Mouse (Mus musculus): ENCODE results near the gene Ttc41.

Ttc41 gene

GRCm38 (mm10) chr10:86783561-86783960 is 78.0 kb downstream of the Ttc41 start:
- DNase-seq (ENCODE audit: low spot score in 2 of 2): no peak

DNA sequence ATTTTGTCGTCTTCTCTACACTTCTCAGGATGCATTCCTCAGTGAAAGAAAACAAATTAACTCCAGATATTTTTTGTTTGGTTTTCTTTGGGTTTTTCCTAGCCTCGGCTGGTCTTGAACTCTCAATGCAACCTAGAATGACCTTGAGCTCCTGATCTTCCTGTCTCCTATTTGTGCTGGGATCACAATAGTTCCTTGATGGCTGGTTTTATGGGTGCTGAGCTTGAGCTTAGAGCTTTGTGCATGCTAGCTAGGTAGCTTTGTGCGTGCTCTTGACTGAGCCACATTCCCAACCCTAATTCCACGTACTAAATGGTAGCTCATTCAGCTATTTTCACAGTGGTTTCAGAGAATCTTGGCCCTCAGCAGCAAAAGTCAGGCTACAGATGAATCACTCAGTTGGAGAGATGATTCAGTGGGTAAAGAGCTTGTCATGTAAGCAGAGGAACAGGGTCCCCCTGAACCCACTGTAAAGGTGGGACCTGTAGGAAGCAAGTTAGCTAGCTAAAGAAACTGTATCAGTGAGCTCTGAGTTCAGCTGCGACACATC is 78.6 kb downstream of the Ttc41 start:
- no peak for DNase-seq (ENCODE audit: low spot score in 2 of 2)

- DNase-seq (ENCODE audit: low spot score in 2 of 2): no peak
These were observed 79.8 kb downstream of the Ttc41 start for GRCm38 (mm10) chr10:86785396-86785795.

DNA sequence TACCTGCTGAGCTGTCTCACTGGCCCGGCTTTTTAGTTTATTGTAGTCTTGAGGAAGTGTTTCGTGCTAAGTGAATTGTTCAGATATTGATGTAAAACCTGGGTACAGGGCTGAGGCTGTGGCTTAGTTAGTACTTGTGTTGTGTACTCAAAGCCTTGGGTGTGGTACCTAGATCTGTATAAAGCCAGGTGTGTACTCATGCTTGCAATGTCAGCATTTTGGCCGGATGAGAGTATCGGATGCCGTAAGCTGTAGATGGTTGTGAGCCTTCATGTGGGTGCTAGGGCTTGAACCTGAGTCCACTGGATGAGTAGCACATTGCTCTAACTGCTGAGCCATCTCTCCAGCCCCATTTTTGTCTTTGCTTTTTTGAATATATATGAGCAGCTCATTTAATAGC is 80.5 kb downstream of the Ttc41 start:
- DNase-seq (ENCODE audit: low spot score in 2 of 2): no peak

GRCm38 (mm10) chr10:86788193-86788592 is 82.6 kb downstream of the Ttc41 start:
- no peak for DNase-seq (ENCODE audit: low spot score in 2 of 2)

DNA sequence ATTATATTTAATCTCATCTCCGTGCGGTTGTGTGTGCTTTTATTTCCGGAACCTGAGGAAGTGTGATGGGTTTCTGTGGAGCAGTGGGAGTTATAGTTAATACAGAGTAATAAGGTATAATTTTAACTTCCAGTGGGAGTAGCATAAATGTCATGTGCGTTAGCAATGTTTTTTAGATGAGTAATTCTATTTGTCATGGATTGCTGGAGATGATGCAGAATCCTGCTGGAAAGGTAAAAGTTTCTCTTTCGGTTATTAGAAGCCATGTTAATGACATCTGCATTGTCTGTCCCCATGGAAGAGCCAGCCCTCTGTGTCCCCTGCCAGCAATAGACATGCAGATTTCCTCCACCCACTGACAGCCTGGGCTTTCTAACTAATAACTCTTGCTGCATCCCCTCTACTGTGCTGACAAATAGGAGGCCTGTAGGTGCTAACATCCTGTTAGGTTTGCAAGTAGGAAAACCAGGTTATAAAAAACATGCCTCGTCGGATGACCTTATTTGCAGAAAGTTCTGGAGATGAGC is 83.6 kb downstream of the Ttc41 start:
- no peak for DNase-seq (ENCODE audit: low spot score in 2 of 2)

GRCm38 (mm10) chr10:86791507-86792184 is 86.0 kb downstream of the Ttc41 start:
- DNase-seq (ENCODE audit: low spot score in 2 of 2): no peak

- peak; percentile 73 to 77 for DNase-seq (ENCODE audit: low spot score in 2 of 2)
These were observed 87.9 kb downstream of the Ttc41 start for GRCm38 (mm10) chr10:86793509-86793951.

- no peak for DNase-seq (ENCODE audit: low spot score in 2 of 2)
These were observed 88.6 kb downstream of the Ttc41 start for GRCm38 (mm10) chr10:86794196-86794595.

DNA sequence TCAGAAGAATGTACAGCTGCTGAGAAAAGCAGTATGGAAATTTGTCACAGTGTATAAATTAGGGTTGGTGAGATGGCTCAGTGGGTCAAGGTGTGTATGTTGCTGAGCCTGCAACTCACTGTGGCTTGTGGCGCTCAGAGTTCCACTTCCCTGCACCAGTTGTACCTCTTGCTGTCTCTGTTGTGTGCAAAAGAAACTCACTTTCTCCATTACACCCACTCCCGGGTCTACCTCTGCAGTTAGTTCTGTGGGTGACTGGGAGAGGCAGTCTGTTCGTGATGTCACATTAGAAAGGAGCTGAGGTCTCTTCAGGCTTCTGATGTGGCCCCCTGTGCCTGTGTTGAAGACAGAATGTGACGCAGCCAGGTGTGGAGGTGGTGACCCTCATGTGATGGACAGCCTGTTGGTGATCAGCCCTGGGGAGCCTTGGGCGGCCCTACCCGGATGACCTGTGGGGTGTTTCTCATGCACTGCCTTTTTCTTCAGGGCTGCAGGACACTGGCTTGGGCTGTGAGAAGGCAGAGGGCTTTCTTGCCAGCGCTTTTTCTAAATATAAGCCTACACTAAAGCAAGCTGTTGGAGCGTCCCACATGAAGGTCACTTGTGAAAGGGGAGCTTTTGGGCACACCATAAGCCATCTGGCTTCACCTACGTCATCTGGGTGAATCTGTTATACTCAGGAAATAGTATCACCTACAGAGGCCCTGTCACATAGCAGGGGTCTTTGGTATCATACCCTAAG is 89.4 kb downstream of the Ttc41 start:
- peak in 1 of 2 experiments; percentile 52 for DNase-seq (ENCODE audit: low spot score in 2 of 2)

DNA sequence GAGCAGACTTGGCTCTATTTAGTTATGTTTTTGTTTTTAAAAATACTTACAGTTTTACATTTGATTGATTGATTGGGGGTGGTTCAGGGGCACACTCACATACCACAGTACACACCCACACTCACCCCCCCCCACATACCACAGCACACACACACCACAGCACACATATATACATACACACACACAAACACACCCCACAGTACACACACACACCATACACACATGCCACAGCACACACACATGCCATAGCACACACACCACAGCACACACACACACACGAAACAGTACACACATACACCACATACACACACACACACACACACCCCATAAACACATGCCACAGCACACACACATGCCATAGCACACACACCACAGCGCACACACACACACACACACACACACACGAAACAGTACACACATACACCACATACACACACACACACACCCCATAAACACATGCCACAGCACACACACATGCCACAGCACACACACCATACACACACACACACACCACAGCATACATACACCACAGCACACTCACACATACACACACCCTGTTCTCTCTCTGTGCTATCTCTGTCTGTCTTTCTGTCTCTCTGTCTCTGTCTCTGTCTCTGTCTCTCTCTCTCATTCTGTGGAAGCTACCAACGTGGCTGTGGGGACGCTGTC is 90.6 kb downstream of the Ttc41 start:
- DNase-seq (ENCODE audit: low spot score in 2 of 2): no peak

DNA sequence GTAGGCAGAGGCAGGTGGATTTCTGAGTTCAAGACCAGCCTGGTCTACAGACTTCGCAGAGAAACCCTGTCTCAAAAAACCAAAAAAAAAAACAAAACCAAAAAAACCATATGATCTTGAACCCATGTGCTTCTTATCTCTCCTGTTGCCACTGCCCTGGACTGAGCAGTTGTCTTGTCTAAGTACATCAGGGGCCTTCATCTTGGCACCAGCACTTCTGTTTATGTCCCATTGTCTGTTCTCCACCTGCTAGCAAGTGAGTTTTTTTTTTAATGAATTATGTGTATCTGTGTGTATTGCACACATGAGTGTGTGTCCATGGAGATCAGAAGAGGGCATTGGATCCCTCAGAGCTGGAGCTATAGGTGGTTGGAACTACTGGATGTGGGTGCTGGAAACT is 101.8 kb downstream of the Ttc41 start:
- DNase-seq (ENCODE audit: low spot score in 2 of 2): no peak

GRCm38 (mm10) chr10:86808013-86808758 is 102.6 kb downstream of the Ttc41 start:
- no peak for DNase-seq (ENCODE audit: low spot score in 2 of 2)

DNA sequence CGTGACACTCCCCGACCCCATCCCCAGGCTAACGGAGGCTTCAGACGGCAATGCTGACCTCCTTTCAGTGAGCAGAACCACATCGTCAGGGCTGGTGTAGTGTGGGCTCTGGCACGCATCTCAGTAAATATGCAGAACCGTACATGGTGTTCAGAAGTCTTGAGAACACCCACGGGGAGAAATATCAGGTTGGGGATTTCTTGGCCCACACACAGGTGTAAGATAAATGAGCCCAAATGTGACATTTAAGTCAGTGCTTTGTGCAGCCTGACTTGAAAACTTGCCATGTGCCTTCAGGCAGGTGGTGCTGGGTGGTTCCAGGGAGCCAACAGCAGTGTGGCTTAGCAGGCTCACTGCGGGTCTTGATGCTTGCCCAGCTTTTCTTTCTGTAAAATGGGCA is 104.4 kb downstream of the Ttc41 start:
- DNase-seq (ENCODE audit: low spot score in 2 of 2): no peak

DNA sequence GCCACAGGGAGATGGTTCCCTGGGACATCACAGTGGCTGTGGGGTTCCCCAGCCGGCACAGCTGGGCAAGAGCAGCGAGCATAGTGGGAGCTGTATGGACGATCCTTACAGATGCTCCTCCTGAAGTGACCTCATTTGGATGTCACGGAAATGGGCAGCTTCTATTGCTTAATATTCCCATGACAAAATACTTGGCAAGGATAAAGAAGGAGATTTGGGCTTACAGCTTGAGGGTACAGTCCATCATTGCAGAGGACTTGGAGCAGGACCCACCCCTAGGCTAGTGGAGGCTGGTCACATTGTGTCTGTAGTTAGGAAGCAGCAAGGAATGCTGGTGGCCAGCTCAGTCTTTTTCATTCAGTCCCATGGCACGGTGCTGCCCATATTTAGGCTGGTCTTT is 105.0 kb downstream of the Ttc41 start:
- no peak for DNase-seq (ENCODE audit: low spot score in 2 of 2)

GRCm38 (mm10) chr10:86814292-86815131 is 108.9 kb downstream of the Ttc41 start:
- DNase-seq (ENCODE audit: low spot score in 2 of 2): peak; percentile 35 to 42

- no peak for DNase-seq (ENCODE audit: low spot score in 2 of 2)
These were observed 109.5 kb downstream of the Ttc41 start for GRCm38 (mm10) chr10:86815133-86815532.

DNA sequence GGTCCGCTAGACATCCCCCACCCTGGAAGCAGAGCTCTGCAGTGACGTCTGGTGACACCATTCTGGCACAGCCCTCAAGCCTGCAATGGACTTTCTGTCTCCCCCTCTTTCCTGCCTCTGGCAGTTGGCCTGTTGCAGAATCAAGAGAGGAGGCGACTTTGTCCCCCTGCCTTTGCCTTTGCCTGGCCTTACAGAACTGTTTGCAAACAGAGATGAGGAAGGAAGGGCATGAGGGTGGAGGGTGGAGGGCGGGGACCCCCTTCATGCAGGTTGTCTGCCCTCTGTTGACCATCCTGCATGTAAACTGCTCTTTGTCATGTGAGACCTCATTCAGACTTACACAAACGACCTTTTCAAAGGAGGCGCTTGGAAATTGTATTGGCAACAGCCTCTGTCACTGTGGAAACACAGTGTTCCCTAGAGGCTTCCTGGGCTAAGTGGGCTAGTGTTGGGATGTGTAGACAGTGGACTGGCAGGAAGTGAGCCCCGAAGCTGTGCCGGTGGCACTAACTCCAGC is 114.1 kb downstream of the Ttc41 start:
- DNase-seq (ENCODE audit: low spot score in 2 of 2): peak; percentile 35 to 54

DNA sequence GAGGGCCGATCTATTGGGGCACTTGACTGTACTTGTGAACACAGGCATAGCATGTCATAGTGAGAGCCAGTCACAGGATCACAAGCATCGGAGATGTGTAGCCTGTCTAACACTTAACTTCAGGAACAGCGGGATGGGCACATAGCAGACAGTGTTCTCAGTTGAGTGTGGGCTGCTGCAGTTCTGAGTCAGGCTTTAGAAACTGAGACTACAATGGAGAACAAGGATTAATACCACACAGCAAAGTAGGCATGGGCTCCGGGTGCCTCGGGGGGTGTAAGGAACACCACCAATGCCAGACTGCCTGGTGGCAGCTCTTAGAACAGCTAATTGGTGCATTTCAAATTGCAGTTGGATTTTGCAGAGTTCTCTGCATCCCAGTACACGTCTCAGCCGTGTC is 115.4 kb downstream of the Ttc41 start:
- DNase-seq (ENCODE audit: low spot score in 2 of 2): no peak

GRCm38 (mm10) chr10:86824093-86824492 is 118.5 kb downstream of the Ttc41 start:
- DNase-seq (ENCODE audit: low spot score in 2 of 2): no peak

Data from heart, adult 9 months (tissue).